Mouse (Mus musculus) hindbrain, embryonic 11.5 days (tissue): ENCODE results near the gene Ggt1. TPM values are rescaled to one million over a fixed set of nuclear protein-coding genes. Genes with fewer than 3 reads are reported as not detected.

Experiments used
- ATAC-seq: fragments of 200-750 bp; cut with Nextera tagmentation; 2 replicates; pipeline ENCODE4 v1.8.0; 2017; ENCODE audit warnings: mild to moderate bottlenecking, moderate TSS enrichment, moderate library complexity; ENCODE audit not compliant: low FRiP score
- DNase-seq: peaks from one replicate; pipeline ENCODE4 v3.0.0-alpha.2; 2015; ENCODE audit warnings: low spot score
- H3K27ac ChIP-seq: fragments of 300-500 bp; sonication (generic); 2 replicates; pipeline ENCODE4 v1.5.1; 2014; ENCODE audit warnings: mild to moderate bottlenecking, low read depth, low read length
- H3K27me3 ChIP-seq: fragments of 300-500 bp; sonication (generic); 2 replicates; pipeline ENCODE4 v1.6.1; 2014; ENCODE audit warnings: mild to moderate bottlenecking, low read length, moderate library complexity, mixed read lengths; ENCODE audit not compliant: control insufficient read depth, insufficient read depth
- H3K36me3 ChIP-seq: fragments of 300-500 bp; sonication (generic); 2 replicates; pipeline ENCODE4 v1.6.1; 2014; ENCODE audit warnings: mild to moderate bottlenecking, low read length, moderate library complexity, mixed read lengths; ENCODE audit not compliant: control insufficient read depth, insufficient read depth
- H3K4me1 ChIP-seq: fragments of 300-500 bp; sonication (generic); replicated peaks from 2 replicates; pipeline ENCODE4 v1.6.1; 2014; ENCODE audit warnings: low read length, mixed read lengths; ENCODE audit not compliant: control insufficient read depth, insufficient read depth
- H3K4me2 ChIP-seq: fragments of 300-500 bp; sonication (generic); replicated peaks from 2 replicates; pipeline ENCODE4 v1.6.1; 2014; ENCODE audit warnings: mild to moderate bottlenecking, low read depth, low read length
- H3K4me3 ChIP-seq: fragments of 300-500 bp; sonication (generic); 2 replicates; pipeline ENCODE4 v1.5.1; 2014; ENCODE audit warnings: low read depth, low read length
- H3K9ac ChIP-seq: fragments of 300-500 bp; sonication (generic); 2 replicates; pipeline ENCODE4 v1.6.1; 2014; ENCODE audit warnings: low read depth, low read length
- H3K9me3 ChIP-seq: fragments of 300-500 bp; sonication (generic); 2 replicates; pipeline ENCODE4 v1.6.1; 2016; ENCODE audit warnings: low read length; ENCODE audit not compliant: control insufficient read depth
- WGBS: fragments of 180-500 bp; shearing (Covaris S2); extraction: QIAGEN DNeasy Blood & Tissue Kit; methylation state at CpG from one replicate; pipeline ENCODE4 v1.1.7; 2014; 5-methylcytosine and 5-hydroxymethylcytosine counted together
- polyA plus RNA-seq: library from polyadenylated mRNA; unstranded; fragments of >200 nt; fragmentation: Nextera tagmentation; extraction: Ambion mirVana; gene quantifications from 2 replicates; pipeline ENCODE4 v1.2.1, GENCODE M21; 2014

Gene Ggt1
- 1.7 and 2.2 TPM in 2 replicates for polyA plus RNA-seq

GRCm38 (mm10) chr10:75561071-75561654, at the start of gene Ggt1:
Gene Ggt1 (plus strand): TSS chr10:75561604.
- DNase-seq (no peak), ATAC-seq (no peak)
- H3K36me3 ChIP-seq: no peaks in the 10 kb centered on the region
- peak within 1 kb of the TSS; percentile 99 for H3K4me2 ChIP-seq
- no peak within 1 kb of the TSS for H3K27ac ChIP-seq
- H3K27me3 ChIP-seq: peaks cover 10% of the 10 kb centered on the region
- peak within 1 kb of the TSS; percentile 84 for H3K9ac ChIP-seq
- 53% methylated on average over 10 of the region's 10 CpGs for WGBS
- peak within 1 kb of the TSS; percentile 68; the same call in 1 of the 2 replicates for H3K4me3 ChIP-seq
- 0 out of 2 replicates have a peak, but pooled peaks cover 2% of the 10 kb centered on the region for H3K4me1 ChIP-seq
- no peaks in the 10 kb centered on the region for H3K9me3 ChIP-seq

GRCm38 (mm10) chr10:75511897-75512296, 49.5 kb upstream of the Ggt1 start:
- no peaks in the 10 kb centered on the region for H3K9me3 ChIP-seq

GRCm38 (mm10) chr10:75512796-75513195, 48.6 kb upstream of the Ggt1 start:
- H3K9ac ChIP-seq: no peak overlapping the region
- H3K4me2 ChIP-seq: no peak overlapping the region
- no peaks in the 10 kb centered on the region for H3K9me3 ChIP-seq
- peaks cover 21% of the 10 kb centered on the region for H3K36me3 ChIP-seq
- no peak overlapping the region for H3K27ac ChIP-seq
- 89% methylated on average over 7 of the region's 7 CpGs for WGBS
- DNase-seq: no peak
- no peak for ATAC-seq
- no peaks in the 10 kb centered on the region for H3K4me1 ChIP-seq
- H3K4me3 ChIP-seq: no peak overlapping the region
- H3K27me3 ChIP-seq: no peaks in the 10 kb centered on the region

More at GRCm38 (mm10) chr10:75511897-75512296, 49.5 kb upstream of the Ggt1 start:
- DNase-seq (no peak), ATAC-seq (no peak)
- Histone ChIP-seq H3K9ac (no peak overlapping the region), H3K27ac (no peak overlapping the region), H3K4me1 (no peaks in the 10 kb centered on the region), H3K4me3 (no peak overlapping the region), H3K36me3 (peaks cover 21% of the 10 kb centered on the region), H3K27me3 (no peaks in the 10 kb centered on the region), H3K4me2 (no peak overlapping the region)
- WGBS: 95% methylated on average over 7 of the region's 7 CpGs

GRCm38 (mm10) chr10:75513306-75514067, 47.9 kb upstream of the Ggt1 start:
- no peaks in the 10 kb centered on the region for H3K4me1 ChIP-seq
- no peak for ATAC-seq
- DNase-seq: no peak
- H3K9ac ChIP-seq: no peak overlapping the region
- H3K4me2 ChIP-seq: no peak overlapping the region
- H3K36me3 ChIP-seq: peaks cover 21% of the 10 kb centered on the region
- no peaks in the 10 kb centered on the region for H3K27me3 ChIP-seq
- no peak overlapping the region for H3K4me3 ChIP-seq
- no peak overlapping the region for H3K27ac ChIP-seq
- 92% methylated on average over 8 of the region's 8 CpGs for WGBS
- no peaks in the 10 kb centered on the region for H3K9me3 ChIP-seq

- Histone ChIP-seq H3K36me3 (peaks cover 17% of the 10 kb centered on the region), H3K9ac (no peak overlapping the region), H3K4me2 (no peak overlapping the region), H3K27me3 (no peaks in the 10 kb centered on the region), H3K9me3 (no peaks in the 10 kb centered on the region), H3K4me1 (no peaks in the 10 kb centered on the region; the same call in 1 of the 2 replicates), H3K27ac (no peak overlapping the region), H3K4me3 (no peak overlapping the region)
- ATAC-seq (no peak), DNase-seq (no peak)
- 90% methylated on average over 7 of the region's 7 CpGs for WGBS
Observed at GRCm38 (mm10) chr10:75514361-75514760, 47.0 kb upstream of the Ggt1 start.

- DNase-seq (no peak), ATAC-seq (no peak)
- H3K4me2 ChIP-seq: no peak overlapping the region
- H3K4me3 ChIP-seq: peak overlapping the region; percentile 80; the same call in 1 of the 2 replicates
- no peaks in the 10 kb centered on the region for H3K27me3 ChIP-seq
- no peak overlapping the region for H3K9ac ChIP-seq
- H3K36me3 ChIP-seq: peaks cover 9% of the 10 kb centered on the region; the same call in 1 of the 2 replicates
- no peaks in the 10 kb centered on the region for H3K9me3 ChIP-seq
- no peak overlapping the region for H3K27ac ChIP-seq
- no peaks in the 10 kb centered on the region; the same call in 1 of the 2 replicates for H3K4me1 ChIP-seq
- 72% methylated on average over 4 of the region's 4 CpGs for WGBS
Observed at GRCm38 (mm10) chr10:75515216-75516037, 46.0 kb upstream of the Ggt1 start.

- Histone ChIP-seq H3K9me3 (no peaks in the 10 kb centered on the region), H3K4me1 (no peaks in the 10 kb centered on the region; the same call in 1 of the 2 replicates), H3K27me3 (no peaks in the 10 kb centered on the region), H3K4me2 (peak overlapping the region; percentile 84), H3K4me3 (peak overlapping the region; percentile 80), H3K36me3 (peaks cover 2% of the 10 kb centered on the region; the same call in 1 of the 2 replicates), H3K27ac (peak overlapping the region; percentile 94; the same call in 1 of the 2 replicates), H3K9ac (peak overlapping the region; percentile 97)
- ATAC-seq: no peak
- WGBS: 33% methylated on average over 8 of the region's 8 CpGs
- DNase-seq: peak; percentile 6
Observed at GRCm38 (mm10) chr10:75516038-75516723, 45.2 kb upstream of the Ggt1 start.

GRCm38 (mm10) chr10:75516724-75517072, 44.7 kb upstream of the Ggt1 start:
- Histone ChIP-seq H3K4me3 (peak overlapping the region; percentile 80), H3K9ac (peak overlapping the region; percentile 97), H3K4me2 (peak overlapping the region; percentile 84), H3K36me3 (no peaks in the 10 kb centered on the region), H3K27me3 (no peaks in the 10 kb centered on the region), H3K9me3 (no peaks in the 10 kb centered on the region), H3K4me1 (no peaks in the 10 kb centered on the region; the same call in 1 of the 2 replicates), H3K27ac (peak overlapping the region; percentile 94)
- DNase-seq (no peak), ATAC-seq (no peak)
- WGBS: 3% methylated on average over 12 of the region's 12 CpGs
